ENCODE assay signal across 10 mouse cellular contexts in the genomic region with DNA sequence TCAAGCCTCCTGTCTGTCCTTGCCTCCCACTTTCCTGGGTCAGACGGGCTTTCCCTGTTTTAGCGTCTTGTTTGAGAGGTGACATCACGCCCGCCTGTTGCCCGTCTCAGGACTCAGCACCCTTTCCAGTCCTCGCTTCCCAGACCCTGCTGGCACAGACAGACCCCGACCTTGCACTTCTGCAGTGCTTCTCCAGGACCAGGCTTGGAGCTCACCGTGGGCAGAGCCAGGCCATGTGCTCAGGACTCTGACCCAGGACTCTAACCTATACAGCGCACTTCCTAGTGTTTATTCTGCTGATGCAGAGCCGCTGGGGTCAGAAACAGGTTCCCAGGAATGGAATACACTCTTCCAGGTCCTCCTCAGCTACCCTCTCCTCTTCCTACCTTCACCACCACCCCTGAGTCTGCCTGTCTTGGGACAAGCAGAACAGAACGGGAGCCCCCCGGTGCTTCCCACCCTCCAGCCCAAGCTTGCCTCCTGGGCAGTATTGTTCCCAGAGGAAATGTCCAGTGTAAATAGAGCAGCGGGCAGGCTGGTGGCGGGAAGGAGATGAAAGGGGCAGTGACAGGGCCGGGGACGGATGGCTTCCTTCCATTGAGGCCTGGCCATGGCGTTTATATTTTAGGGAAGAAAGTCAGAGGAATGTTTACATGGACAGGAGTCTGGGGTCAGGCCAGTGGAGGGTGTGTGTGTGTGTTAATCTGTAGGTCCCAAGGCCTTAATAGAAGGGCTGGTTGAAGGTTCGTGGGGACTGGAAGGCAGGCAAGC.
DNase-seq lines count a peak whose midpoint lies in the region; ATAC-seq lines count a peak whose summit lies in the region.
"Had no signal": no experiment of that assay in that cellular context is flagged by ENCODE, and none has a peak within 500 bp of the region (broad histone marks: within the 10 kb centered on the region; RNA-seq: fewer than 3 reads in every experiment).

No protein-coding gene starts in this region.

- H3K4me1 ChIP-seq in heart, embryonic 11.5 days (ENCODE audit: control insufficient read depth, insufficient read depth, low read length), result peaks cover 88% of the 10 kb centered on the region
- H3K4me1 ChIP-seq in embryonic facial prominence, embryonic 10.5 days, result peaks cover 91% of the 10 kb centered on the region

- H3K27me3 ChIP-seq in heart, embryonic 11.5 days (ENCODE audit: control insufficient read depth, insufficient read depth, low read length), result no peaks in the 10 kb centered on the region
- H3K27me3 ChIP-seq in embryonic facial prominence, embryonic 10.5 days (replicated peaks; ENCODE audit: low read depth, poor library complexity, severe bottlenecking), result peaks cover 100% of the 10 kb centered on the region

- H3K27ac ChIP-seq in heart, embryonic 11.5 days (ENCODE audit: low read depth, low read length), result peak overlapping the region; percentile 50; the same call in 1 of the 2 replicates
- H3K27ac ChIP-seq in embryonic facial prominence, embryonic 10.5 days (replicated peaks), result peak overlapping the region; percentile 48; the same call in 1 of the 2 replicates

- no peaks in the 10 kb centered on the region for H3K9me3 ChIP-seq in heart, embryonic 11.5 days (replicated peaks; ENCODE audit: control insufficient read depth, low read length)
- H3K9me3 ChIP-seq in embryonic facial prominence, embryonic 10.5 days, result no peaks in the 10 kb centered on the region

- intact Hi-C loops in heart, postnatal 36 days (cut with DNase I), result no loop called here

- no peak overlapping the region for H3K4me3 ChIP-seq in heart, embryonic 11.5 days (ENCODE audit: low read depth, low read length)
- H3K4me3 ChIP-seq in embryonic facial prominence, embryonic 10.5 days, result 0 out of 2 replicates have a peak overlapping the region, but pooled peaks have one; percentile 23

- H3K4me2 ChIP-seq in heart, embryonic 11.5 days, result no peak overlapping the region

- no peak for ATAC-seq in heart, embryonic 11.5 days (replicated peaks; ENCODE audit: insufficient number of reproducible peaks, low FRiP score, low TSS enrichment)
- no peak for ATAC-seq in granulocyte monocyte progenitor cell, adult 5-6 weeks (replicated peaks; ENCODE audit: poor library complexity, severe bottlenecking)

- H3K9ac ChIP-seq in heart, embryonic 11.5 days (ENCODE audit: low read depth, low read length), result peak overlapping the region; percentile 50

- DNase-seq in heart, postnatal 36 days, result no peak
- DNase-seq in embryonic facial prominence, embryonic 10.5 days (ENCODE audit: low spot score), result peak; percentile 39
- DNase-seq in kidney, postnatal 10 days, result peak; percentile 69
- peak; percentile 76 for DNase-seq in lung, postnatal 14 days
- no peak for DNase-seq in thymus, postnatal 36 days
- DNase-seq in cerebellum, postnatal 10 days, result no peak
- DNase-seq: cerebellum, postnatal 25 days; right cerebral cortex, postnatal 14 days had no signal

- 32% methylated on average over 18 of the region's 18 CpGs for WGBS in heart, embryonic 11.5 days (ENCODE audit: insufficient replicate concordance)
- WGBS in embryonic facial prominence, embryonic 10.5 days, result 32% methylated on average over 18 of the region's 18 CpGs

- H3K36me3 ChIP-seq in heart, embryonic 11.5 days (ENCODE audit: control insufficient read depth, insufficient read depth, low read length), result no peaks in the 10 kb centered on the region
- 0 out of 2 replicates have a peak, but pooled peaks cover 2% of the 10 kb centered on the region for H3K36me3 ChIP-seq in embryonic facial prominence, embryonic 10.5 days (replicated peaks)

Comparison
In these comparisons a context has a peak if more than half of its experiments do, and no peak if none do; other contexts are left out.
1. DNase-seq: peak in embryonic facial prominence, embryonic 10.5 days (single experiment), kidney, postnatal 10 days (single experiment) and lung, postnatal 14 days (single experiment); none in heart, postnatal 36 days (0 of 2), thymus, postnatal 36 days (0 of 2) and cerebellum, postnatal 10 days (0 of 2).